Mouse (Mus musculus) induced T-regulatory cell, adult 2 months (primary cell): ENCODE measurements around the gene Prpf40b.
"Not testable (repeated sequence)": the region's sequence is repeated elsewhere in the genome, so short reads cannot be mapped to it uniquely, and the experiment has no call there.

Experiments
- DNase-seq: peaks from one replicate; pipeline ENCODE4 v3.0.0-alpha.2; 2012; ENCODE audit warnings: low read depth

Gene Prpf40b

DNA sequence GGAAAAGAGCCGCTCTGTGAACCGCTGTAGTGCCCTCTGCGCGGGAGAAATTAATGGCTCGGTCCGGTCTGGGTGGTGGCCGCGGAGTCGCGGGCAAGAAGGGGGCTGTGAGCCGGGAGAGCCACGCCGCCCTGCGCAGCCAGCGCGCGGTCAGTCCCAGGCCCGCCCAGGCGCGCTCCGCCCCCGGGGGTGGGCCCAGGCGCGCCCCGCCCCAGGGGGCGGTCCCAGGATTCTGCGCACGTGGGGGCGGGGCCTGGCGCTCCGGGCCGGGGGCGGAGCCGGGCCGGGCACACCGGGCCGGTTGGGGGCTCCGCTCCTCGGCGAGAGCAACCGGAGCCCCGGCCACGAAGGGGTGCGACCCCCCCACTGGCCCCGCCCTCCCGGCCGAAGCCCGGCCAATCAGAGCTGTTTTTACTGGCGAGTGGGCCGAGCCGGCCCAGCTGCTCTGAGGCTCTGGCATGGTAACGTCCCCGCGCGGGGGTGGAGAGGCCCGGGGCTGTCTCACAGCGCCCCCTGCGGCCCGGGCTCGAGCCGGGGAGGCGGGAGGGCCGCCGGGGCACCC lies at the start of gene Prpf40b:
Gene Prpf40b, plus strand, starts transcription at position 275 of the 562 bp plus-strand sequence.
- peak; percentile 88 for DNase-seq

DNA sequence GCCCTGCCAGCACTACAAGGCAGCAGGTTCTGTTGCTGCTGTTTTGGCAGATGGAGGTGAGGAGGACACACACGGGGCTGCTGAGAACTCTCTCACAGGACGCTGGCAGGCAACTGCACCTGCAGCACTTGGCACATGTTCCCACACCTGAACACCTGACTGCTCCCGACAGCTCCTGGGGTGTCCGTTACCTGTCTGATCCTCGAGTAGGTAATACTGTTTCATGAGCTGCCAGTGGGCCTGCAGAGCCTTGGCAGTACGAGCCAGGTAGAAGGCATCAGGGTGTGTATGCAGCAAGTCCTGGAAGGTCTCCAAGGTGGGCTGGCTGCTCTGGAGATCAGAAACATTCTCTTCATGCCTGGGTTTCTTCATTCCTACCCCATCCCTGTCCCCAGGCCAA lies 48.2 kb upstream of the Prpf40b start:
- not testable (repeated sequence) for DNase-seq

DNA sequence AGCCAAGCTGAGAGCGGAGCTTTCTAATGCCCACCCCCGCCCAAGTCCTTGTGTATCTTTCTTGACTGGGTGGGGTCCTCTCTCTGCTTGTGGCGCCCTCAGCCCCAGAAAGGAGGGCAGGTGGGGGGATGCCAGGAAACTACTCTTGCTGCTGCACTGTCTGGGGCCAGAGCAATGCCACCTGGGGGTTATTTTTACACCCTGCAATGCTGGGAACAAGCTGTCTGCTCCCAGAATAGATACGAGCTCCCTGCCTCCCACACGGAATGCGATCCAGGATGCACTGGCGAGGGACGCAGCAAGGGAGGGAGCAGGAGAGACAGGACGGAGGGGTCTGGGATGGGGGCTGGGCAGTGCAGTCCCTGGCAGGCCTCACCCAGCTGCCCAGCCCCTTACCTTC lies 45.9 kb upstream of the Prpf40b start:
- no peak for DNase-seq

DNA sequence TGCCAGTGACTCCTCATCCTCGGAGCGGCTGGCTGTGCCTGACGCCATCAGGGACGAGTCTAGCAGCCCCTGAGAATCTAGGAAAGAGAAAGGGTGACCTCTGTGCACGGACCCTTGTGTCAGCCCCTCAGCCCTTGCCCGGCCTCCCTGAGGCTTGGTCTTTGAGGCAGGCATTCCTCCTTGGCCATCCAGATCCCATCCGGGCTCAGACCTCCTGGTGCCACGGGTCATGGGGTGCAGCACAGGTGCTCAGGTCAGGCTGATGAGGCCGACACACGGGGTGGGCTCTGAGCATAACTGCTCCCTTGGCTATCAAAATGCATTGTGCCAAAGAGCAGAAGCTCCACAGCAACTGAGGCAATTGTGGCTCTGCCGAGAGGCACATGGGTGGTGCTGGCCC lies 44.9 kb upstream of the Prpf40b start:
- DNase-seq, result no peak

DNA sequence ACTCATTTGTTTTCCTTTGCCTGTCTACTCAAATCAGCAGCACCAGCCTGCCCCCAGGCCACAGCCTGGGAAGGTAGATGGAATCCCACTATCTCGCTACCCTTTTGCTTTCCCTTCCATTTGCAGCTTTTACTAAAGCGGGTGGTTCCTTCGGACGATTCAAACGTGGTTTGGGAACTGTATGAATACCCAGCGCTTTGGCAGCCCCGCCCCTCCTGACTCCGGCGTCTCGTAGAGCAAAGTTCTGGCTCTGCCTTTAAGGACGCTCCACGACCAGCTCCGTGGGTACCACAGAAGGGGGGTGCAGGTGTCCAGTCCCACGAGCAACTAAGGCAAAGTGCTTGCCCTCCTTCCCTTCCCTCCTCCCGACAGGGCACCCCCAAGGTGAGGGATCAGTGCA lies 43.8 kb upstream of the Prpf40b start:
- peak; percentile 46 for DNase-seq

DNA sequence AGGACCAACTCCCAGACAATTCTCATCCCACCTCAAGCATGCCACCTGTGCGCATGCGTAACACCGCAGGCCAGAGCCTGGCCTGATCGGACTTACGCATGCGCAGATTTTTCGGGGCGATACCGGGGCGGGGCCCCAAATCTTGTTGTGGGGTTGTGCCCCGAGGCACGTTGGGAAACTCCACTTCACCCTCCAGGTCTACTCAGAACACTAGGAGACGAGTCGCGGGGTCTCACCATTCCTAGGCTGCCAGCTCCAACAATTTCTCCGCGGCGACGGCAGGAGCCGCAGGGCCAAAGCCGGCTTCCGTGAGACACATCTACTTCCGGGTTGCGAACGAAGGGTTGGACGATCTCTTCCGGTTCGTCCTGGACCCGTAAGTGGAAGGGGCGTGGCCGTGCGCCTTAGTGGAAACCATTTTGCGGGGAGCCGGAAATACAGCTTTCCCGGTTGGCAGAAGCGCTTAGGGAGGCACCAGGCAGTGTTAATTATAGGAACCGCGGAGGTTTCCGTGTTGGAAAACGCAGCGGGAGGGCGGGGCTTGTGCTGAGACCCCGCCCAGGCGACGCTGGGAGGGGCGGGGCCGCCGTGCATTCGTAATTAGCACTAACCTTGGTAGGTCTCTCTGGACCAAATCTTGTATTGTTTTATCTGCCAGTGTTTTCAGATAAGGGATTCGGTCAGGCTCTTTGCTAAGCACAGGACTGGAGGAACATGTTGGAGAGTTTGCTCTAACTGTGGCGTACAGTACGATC lies 43.1 kb upstream of the Prpf40b start, which contains the start of gene Mcrs1:
Gene Mcrs1, minus strand, starts transcription at position 336 of the 755 bp plus-strand sequence.
- DNase-seq, result peak; percentile 100

DNA sequence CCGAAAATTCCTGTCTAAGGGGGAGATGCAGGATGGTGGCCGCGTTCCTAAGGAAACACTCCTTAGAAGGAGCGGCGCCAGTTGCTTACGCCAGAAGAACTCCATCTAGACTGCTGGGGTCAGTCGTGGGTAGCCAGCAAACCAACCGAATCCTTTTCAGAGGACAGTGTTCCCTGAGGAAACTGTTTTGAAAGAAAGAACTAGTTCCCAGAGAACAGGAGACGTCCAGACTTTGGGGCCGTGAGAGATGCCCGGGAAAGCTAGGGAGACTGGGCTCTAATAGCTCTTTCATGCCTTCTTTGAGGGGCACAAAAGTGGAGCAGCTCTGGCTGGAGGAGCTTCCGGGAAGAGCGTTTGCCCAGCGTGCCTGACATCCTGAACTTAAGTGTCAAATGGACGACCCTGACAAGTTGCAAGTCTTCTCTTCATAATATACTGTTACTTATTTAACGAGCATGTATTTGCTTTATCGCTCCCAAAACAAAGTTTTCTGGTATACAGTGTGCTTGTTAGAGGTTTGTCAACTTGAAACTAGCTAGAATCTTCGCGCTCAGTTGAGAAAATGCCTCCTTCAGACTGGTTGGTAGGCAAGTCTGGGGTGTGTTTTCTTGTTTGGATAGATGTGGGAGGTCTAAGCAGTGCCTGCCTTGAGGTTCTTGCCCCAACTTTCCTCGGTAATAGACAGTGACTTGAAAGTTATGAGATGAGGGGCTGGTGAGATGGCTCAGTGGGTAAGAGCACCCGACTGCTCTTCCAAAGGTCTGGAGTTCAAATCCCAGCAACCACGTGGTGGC lies 42.3 kb upstream of the Prpf40b start:
- peak; percentile 58 for DNase-seq

DNA sequence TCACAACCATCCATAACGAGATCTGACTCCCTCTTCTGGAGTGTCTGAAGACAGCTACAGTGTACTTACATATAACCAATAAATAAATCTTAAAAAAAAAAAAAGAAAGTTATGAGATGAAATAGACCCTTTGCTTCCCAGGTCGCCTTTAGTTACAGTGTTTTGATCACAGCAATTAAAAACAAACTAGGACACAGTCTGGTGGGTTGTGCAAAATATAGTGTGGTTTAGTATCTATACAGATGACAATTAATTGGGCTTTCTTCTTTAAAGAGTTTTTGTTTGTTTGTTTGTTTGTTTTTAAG lies 41.8 kb upstream of the Prpf40b start:
- DNase-seq, result not testable (repeated sequence)

DNA sequence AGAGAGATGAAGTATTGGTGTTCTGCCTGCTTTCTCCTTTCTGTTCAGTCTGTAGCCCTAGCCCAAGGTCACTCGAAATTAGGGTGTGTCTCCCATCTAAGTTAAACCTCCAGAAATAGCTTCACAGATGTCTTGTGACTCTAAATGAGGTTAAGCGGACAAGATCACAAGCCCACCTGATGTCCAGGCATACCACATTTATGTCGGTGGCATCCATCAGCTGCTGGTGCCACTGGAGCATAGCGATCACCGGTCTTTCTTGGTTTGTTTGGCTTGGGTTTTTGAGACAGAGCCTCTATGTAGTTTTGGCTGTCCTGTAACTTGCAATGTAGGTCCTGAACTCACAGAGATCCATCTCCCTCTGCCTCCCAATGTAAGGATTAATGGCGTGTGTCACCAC lies 41.1 kb upstream of the Prpf40b start:
- DNase-seq, result no peak

DNA sequence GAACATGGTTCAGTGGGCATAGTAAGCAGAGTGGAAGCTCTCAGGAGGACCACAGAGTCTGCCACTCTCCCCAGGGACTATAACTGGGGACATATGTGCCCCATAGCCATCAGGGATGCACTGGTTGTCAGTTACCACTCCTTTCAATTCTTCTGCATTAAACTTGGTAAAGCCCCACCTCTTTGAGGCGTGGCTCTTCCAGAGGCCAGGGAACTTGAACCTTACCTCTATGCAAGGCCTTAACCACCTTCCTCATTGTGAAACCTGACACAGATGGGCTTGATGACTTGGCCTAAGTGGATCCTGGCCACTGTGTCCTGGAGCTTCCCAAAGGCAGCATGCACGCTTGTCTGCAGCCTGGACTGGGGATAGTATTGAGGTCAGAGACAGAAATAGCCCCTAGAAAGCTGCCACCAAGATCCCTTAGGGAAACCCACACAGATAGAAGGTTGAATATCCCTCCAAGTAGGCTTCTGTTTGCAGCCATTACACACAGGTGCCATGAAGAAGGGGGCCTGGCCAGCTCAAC lies 40.3 kb upstream of the Prpf40b start:
- no peak for DNase-seq

DNA sequence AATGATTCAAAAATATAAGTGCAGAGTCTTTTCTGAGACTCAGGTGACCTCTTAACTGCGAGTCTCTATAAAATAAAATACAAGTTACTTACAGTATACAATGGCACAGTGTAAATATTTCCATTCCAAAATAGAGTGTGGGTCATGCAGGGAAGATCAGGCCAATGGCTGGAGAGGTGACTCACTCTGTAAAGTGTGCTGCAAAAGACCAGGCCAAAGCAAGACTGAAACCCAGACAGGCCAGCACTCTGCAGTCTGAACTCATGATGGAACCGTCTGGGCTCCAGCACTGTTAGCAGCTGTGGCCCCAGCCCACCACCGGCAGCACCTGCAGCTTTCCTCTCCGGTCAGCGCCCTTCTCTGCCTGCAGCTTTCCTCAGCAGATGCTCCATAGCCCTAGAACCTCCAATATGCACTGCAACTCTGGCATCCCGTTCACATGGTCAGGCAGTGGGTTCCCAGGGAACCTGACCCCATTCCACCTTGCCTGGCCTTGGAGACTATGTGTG lies 39.6 kb upstream of the Prpf40b start:
- DNase-seq, result no peak

DNA sequence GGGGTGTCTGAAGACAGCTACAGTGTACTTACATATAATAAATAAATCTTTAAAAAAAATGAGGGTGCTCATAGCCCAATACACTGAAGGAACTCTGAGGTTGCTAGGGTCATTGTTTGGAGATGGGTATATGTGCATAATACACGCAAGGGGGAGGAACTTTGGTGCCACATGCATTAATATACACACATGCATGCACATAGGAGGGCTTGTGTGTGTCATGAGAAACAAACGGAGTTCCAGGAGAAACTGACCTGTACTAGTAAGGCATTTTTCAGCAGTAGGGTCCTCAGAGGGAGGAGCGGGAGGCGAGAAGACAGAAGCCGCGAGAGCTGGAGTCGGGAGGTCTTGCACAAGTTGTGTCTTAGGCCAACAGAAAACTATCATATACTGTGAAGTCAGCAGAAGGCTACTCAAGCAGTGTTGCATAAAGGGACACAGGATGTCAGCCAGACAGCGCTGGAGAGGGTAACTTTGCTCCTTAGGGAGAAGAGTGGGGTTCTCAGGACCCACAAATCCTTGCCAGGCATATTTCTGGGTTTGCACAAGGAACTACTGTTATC lies 35.6 kb upstream of the Prpf40b start:
- DNase-seq, result no peak

DNA sequence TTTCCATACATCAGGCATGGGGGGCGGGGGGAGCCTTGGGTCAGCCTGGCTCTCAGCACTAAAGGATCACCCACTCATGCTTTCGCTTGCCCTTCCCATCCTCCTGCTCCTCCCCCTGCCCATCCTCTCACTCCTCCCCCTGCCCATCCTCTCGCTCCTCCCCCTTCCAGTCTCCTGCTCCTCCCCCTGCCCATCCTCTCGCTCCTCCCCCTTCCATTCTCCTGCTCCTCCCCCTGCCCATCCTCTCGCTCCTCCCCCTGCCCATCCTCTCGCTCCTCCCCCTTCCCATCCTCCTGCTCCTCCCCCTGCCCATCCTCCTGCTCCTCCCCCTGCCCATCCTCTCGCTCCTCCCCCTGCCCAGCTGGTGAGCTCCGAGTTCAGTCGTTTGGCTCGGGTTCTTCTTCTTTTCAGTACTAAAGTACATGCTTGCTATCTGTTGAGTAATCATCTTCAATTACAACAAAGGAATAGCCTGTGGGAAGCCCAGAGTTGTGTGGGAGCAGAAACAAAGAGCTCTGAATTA lies 35.1 kb upstream of the Prpf40b start:
- DNase-seq, result peak; percentile 77

DNA sequence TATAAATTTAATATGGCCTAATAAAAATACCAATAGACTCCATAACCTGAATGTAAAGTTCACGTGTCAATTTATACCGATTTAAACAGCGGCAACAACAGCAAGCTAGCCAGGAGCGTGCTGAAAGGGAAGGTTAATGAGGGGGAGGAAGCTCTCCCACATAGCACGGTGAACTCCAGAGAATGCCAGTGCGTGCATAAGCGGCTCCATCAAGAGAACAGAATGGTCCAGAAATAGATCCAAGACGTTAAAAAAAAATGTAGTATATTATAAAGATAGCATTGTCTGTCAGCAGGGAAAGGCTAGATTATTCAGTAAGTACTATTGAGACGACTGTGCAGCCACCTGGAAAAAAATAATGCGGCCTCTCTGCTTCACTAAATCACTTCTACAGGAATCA lies 32.2 kb upstream of the Prpf40b start:
- DNase-seq, result no peak

DNA sequence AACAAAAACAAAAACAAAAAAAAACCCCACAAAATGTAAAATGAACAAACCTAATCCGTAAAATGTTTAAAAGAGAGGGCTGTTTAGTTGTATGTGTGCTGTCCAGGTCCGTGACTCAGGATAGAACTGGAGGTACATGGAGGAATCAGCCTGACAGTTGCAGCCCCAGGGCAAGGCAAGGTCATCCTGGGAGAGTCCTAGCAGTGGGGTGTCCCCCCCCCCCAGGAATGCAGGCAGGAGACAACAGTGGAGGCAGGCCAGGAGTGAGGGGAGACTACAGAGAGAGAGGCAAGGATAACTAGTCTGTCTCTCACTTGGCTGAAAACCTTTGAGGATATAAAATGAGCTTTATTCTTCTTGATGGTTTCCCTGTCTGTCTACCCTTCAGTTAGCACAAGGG lies 30.5 kb upstream of the Prpf40b start:
- no peak for DNase-seq

DNA sequence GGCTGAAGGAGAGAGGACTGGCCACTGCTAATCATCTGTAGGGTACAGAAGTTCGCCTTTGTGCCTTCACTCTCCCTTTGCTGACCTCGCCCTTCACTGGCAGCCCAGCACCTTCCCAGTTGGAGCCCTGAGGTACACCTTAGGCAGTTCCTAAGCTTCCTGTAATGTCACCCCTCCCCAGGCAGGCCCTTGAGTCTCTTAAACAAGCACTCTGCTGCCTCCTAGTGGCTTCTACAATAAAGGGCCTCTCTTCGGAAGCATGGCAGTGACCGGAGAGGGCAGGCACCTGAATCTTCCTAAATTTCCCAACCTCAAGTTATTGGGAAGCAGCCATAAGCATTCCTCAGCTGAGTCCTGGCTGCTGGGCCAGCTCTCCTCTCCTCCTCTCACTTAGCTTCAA lies 29.2 kb upstream of the Prpf40b start:
- DNase-seq, result peak; percentile 89

DNA sequence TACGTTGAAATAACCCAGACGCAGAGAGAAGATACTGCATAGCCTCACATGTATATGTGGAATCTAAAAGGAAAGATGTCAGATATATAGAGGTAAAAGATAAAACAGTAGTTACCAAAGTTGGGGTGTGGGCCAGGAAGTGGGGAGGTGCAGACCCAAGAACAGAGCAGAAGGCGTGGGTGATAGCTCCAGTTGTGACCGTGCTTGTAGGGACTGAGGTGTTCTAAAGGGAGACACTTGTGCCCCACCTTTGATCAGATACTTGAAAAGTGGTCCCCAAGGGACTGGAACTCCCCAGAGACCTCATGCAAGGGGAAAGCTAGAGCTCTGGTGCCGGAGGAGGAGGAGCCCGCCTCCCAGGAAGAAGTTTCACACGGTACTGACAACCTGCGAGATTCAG lies 18.8 kb upstream of the Prpf40b start:
- peak; percentile 34 for DNase-seq

DNA sequence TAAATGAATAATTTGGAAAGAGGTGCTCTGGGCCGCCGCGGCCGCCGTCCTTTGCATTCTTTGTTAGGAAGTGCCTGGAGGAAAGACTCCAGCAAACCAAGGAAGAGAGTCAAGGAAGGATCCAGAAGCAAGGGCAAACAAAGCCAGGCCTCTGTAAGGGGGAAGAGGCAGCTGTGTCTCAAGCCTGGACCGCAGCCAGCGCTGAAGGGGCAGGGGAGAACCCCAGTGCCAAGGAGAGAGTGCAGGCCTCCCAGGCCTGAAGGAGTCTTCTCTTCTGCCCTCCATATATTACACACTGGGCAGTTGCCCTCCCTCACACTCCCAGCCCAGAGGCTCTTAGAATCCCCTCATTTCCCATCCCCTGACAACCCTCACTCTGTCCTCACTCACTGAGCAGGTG lies 16.6 kb upstream of the Prpf40b start:
- DNase-seq, result no peak

DNA sequence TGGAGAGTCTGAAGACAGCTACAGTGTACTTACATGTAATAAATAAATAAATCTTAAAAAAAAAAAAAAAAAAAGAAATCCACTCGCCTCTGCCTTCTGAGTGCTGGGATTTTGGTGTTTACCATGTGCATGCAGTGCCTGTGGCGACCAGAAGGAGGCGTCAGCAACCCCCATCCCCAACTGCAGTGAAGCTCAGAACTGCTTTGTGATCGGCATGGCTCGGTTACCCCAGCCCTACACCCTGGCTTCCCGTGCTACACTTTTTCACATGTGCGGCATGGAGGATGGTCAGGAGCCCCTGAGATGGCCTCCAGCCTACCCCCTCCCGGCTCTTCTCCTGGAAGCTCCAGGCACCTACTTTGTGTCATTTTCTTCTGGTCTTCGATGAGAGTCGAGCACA lies 11.4 kb upstream of the Prpf40b start:
- DNase-seq, result peak; percentile 53

DNA sequence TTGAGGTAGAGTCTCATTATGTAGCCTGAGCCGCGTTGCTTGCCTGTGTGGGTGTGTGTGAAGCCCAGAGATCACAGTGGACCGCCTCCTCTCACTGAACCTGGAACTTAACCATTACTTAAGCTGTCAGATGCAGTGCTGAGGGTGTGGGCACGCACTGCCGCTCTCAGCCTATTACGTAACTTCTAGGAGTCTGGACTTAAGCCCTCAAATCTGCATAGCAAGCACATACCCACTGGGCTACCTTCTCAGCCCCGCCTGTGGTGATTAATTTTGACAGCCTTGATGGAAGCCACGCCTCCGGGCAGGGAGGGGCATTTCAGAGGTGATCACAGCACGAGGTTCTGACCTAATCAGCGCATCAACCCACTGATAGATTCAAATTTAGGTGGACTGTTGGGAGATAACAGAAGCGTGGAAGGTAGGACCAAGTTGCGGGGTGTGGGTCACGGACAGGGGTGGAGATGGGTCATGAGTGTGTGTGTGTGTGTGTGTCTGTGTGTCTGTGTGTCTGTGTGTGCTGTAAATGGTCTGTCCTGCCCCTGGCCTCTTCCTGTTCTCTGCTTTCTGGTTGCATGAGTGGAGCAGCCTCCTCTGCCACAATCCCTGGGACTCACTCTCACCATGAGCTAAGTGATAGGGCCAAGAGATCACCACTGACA lies 10.2 kb upstream of the Prpf40b start:
- DNase-seq, result peak; percentile 63

DNA sequence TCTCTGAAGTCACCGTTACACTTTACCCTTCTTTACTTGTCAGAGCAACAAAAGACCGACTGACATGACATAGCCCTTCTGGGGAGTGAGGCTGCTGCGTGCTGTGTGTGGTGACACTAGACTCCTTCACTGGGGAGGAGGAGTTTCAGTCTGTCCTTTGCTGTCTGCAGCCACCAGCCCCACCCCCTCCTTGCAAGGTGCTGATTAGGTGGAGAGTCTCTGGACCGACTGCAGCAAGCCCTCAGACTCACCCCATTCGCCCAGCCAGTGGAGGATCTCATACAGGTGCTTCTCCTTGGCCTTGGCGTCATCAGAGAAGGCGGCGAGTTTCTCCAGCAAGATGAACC lies 9.7 kb upstream of the Prpf40b start:
- no peak for DNase-seq

DNA sequence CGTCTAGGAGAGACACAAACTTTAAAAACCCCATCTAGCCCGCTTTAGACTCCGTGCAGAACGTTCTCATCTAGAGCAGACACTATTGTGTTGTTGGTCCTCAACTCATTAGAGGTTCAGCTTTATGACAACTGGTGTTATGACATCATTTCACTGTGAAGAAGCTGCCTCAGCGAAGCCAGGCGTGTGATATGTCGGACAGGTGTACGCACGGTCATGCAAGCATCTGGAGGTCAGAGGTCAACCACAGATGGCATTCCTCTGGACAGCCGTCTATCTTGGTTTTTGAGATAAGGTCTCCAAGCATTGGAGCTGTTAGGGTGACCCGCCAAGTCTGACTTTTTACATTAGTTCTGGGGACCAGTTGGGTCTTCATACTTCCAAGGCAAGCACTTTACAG lies 4.3 kb upstream of the Prpf40b start:
- no peak for DNase-seq
